Mouse (Mus musculus) forebrain, embryonic 12.5 days (tissue): Measurements from ENCODE around the gene Ppp1r36. TPM values are rescaled to one million over a fixed set of nuclear protein-coding genes. Genes with fewer than 3 reads are reported as not detected.
"Not testable (repeated sequence)": the region's sequence is repeated elsewhere in the genome, so short reads cannot be mapped to it uniquely, and the experiment has no call there.

Experiments used
- ATAC-seq: fragments of 200-750 bp; cut with Nextera tagmentation; 2 replicates; pipeline ENCODE4 v1.8.0; 2017; ENCODE audit warnings: moderate TSS enrichment; ENCODE audit not compliant: low FRiP score
- H3K27ac ChIP-seq: fragments of 300-500 bp; sonication (generic); 2 replicates; pipeline ENCODE4 v1.5.1; 2016; ENCODE audit warnings: mild to moderate bottlenecking
- H3K27me3 ChIP-seq: fragments of 300-500 bp; sonication (generic); 2 replicates; pipeline ENCODE4 v1.6.1; 2016; ENCODE audit warnings: mild to moderate bottlenecking
- H3K36me3 ChIP-seq: fragments of 300-500 bp; sonication (generic); replicated peaks from 2 replicates; pipeline ENCODE4 v1.6.1; 2016; ENCODE audit warnings: mild to moderate bottlenecking
- H3K4me1 ChIP-seq: fragments of 300-500 bp; sonication (generic); 2 replicates; pipeline ENCODE4 v1.6.1; 2016
- H3K4me2 ChIP-seq: fragments of 300-500 bp; sonication (generic); 2 replicates; pipeline ENCODE4 v1.6.1; 2016; ENCODE audit warnings: mild to moderate bottlenecking, moderate library complexity
- H3K4me3 ChIP-seq: fragments of 300-500 bp; sonication (generic); replicated peaks from 2 replicates; pipeline ENCODE4 v1.5.1; 2016; ENCODE audit warnings: mild to moderate bottlenecking
- H3K9ac ChIP-seq: fragments of 300-500 bp; sonication (generic); 2 replicates; pipeline ENCODE4 v1.6.1; 2016; ENCODE audit warnings: mild to moderate bottlenecking
- H3K9me3 ChIP-seq: fragments of 300-500 bp; sonication (generic); 2 replicates; pipeline ENCODE4 v1.6.1; 2016
- WGBS: fragments of 180-500 bp; shearing (Covaris S2); methylation state at CpG from one replicate; pipeline ENCODE4 v1.1.7; 2016; 5-methylcytosine and 5-hydroxymethylcytosine counted together
- polyA plus RNA-seq: library from polyadenylated mRNA; unstranded; fragments of >200 nt; fragmentation: Nextera tagmentation; extraction: Ambion mirVana; gene quantifications from 2 replicates; pipeline ENCODE4 v1.2.1, GENCODE M21; 2016

The Ppp1r36 gene
- polyA plus RNA-seq, 1 experiment from 2014 or later = 0.93 TPM

DNA sequence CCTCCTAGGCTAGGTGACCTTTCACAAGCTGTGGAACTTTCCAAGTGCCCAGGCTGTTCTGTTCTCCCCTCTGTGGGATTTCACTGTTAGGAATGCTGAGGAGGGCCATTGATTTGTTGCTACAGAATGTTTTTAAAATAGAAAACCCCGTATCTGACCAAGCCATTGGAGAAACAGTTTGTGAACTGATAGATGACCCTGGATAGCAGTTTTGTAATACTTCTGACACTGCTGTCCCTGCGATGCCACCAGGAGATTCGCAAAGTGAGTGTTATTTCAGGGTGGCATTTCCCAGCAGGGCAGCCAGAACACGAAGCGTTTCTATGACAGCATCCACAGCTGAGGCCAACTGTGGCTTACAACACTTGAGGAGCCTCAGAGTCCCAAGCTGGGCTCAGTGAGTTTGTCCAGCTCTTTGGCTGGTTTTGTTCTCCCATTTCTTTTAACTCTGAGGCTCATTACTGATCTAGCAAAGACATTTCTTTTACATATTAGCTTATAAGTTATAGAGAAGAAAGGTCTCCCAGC lies 13.6 kb downstream of the Ppp1r36 start:
- ATAC-seq = no peak
- Histone ChIP-seq H3K36me3 (no peaks in the 10 kb centered on the region), H3K4me1 (peaks cover 5% of the 10 kb centered on the region; the same call in 1 of the 2 replicates), H3K27ac (no peak overlapping the region), H3K9me3 (no peaks in the 10 kb centered on the region), H3K4me3 (no peak overlapping the region), H3K27me3 (peaks cover 22% of the 10 kb centered on the region), H3K4me2 (no peak overlapping the region), H3K9ac (no peak overlapping the region)
- WGBS = 69% methylated on average over 5 of the region's 5 CpGs

DNA sequence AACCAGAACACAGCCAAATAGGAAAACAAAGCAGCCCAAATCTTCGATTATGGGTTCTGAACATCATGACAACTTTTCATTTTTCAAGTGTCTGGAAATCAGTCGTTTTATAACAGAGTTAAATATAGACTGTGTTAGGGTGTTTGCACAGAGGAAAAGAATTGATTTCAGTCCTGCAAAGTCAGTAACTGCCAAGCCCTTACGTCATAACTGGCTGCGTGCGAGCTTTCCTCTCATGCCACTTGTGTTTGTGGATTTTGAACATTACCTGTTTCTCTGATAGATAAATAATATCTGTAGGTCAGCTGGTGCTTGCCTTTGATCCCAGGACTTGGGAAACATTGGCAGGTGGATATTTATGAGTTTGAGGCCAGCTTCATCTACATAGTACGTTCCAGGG lies 14.1 kb downstream of the Ppp1r36 start:
- WGBS = 91% methylated on average over 6 of the region's 6 CpGs

DNA sequence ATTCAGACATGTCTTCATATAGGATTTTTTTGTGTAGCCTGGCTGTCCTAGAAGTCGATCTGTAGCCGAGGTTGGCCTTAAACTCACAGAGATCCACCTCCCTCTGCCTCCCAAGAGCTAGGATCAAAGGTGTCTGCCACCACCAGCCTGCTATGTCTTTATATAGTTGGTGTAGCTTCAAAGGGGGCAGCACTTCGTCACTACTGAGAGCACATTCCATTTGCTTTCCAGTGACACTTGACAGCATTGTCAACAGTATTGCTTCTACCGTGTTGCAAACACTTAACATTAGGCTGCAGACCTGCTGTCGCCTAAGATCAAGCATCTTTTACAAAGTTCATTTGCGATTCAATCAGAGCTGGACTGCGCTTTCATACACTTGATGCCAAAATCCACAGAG lies 16.8 kb downstream of the Ppp1r36 start:
- ATAC-seq = no peak
- no peak overlapping the region for H3K27ac ChIP-seq
- H3K4me2 ChIP-seq = no peak overlapping the region
- H3K9me3 ChIP-seq = no peaks in the 10 kb centered on the region
- no peak overlapping the region for H3K9ac ChIP-seq
- no peaks in the 10 kb centered on the region for H3K36me3 ChIP-seq
- H3K4me1 ChIP-seq = peaks cover 5% of the 10 kb centered on the region; the same call in 1 of the 2 replicates
- 47% methylated on average over 7 of the region's 7 CpGs for WGBS
- H3K27me3 ChIP-seq = peaks cover 27% of the 10 kb centered on the region
- no peak overlapping the region for H3K4me3 ChIP-seq

More for the DNA sequence above, 14.1 kb downstream of the Ppp1r36 start:
- ATAC-seq = no peak
- Histone ChIP-seq H3K27me3 (peaks cover 27% of the 10 kb centered on the region), H3K4me2 (no peak overlapping the region), H3K9ac (no peak overlapping the region), H3K27ac (no peak overlapping the region), H3K36me3 (no peaks in the 10 kb centered on the region), H3K4me1 (peaks cover 5% of the 10 kb centered on the region; the same call in 1 of the 2 replicates), H3K4me3 (no peak overlapping the region), H3K9me3 (no peaks in the 10 kb centered on the region)

DNA sequence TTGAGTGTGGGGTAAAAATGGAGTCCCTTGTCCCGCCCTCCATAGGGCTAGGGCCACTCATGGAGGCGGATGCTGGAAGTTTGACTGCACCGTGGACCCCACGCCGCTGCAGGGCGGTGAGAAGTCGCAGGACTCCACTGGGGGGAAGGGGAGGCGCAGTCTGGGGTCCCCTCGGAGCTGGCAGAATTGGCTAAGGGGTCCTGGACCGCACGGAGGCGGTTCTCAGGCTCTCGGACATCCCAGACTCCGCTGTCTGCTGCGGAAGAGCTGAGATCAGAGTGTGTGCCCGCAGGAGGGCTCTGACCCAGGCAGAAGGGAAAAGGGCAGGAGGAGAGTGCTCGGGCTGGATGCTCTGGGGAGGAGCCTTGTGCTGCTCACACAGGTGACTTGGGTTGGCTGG lies 17.7 kb downstream of the Ppp1r36 start:
- peak overlapping the region; percentile 53 for H3K4me2 ChIP-seq
- peaks cover 5% of the 10 kb centered on the region; the same call in 1 of the 2 replicates for H3K4me1 ChIP-seq
- H3K27ac ChIP-seq = no peak overlapping the region
- 0 out of 2 replicates have a peak overlapping the region, but pooled peaks have one; percentile 21 for H3K9ac ChIP-seq
- 3% methylated on average over 16 of the region's 17 CpGs for WGBS
- ATAC-seq = no peak
- peaks cover 27% of the 10 kb centered on the region for H3K27me3 ChIP-seq
- peak overlapping the region; percentile 28 for H3K4me3 ChIP-seq
- no peaks in the 10 kb centered on the region for H3K9me3 ChIP-seq
- no peaks in the 10 kb centered on the region for H3K36me3 ChIP-seq

DNA sequence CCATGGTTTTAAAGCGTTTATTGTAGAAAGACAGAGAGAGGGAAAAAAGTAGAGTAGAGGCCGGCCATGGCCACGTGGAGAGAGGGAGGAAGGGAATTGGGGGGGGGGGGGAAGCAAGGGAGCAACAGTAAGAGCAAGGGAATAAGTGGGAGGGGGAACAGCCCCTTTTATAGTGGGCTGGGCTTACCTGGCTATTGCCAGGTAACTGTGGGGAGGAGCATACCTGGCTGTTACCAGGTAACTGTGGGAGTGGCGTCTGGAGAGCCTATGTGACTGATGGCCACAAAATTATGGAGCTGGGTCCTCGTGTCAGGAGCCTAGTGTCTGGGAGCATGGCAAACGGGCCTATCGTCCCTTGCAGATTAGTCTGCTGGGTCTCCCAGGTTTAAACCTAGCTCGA lies 18.2 kb downstream of the Ppp1r36 start:
- 36% methylated on average over 8 of the region's 8 CpGs for WGBS
- Histone ChIP-seq H3K4me2 (peak overlapping the region; percentile 53), H3K9ac (0 out of 2 replicates have a peak overlapping the region, but pooled peaks have one; percentile 21), H3K36me3 (no peaks in the 10 kb centered on the region), H3K9me3 (no peaks in the 10 kb centered on the region), H3K4me3 (peak overlapping the region; percentile 28; the same call in 1 of the 2 replicates), H3K4me1 (peaks cover 5% of the 10 kb centered on the region; the same call in 1 of the 2 replicates), H3K27ac (no peak overlapping the region), H3K27me3 (peaks cover 27% of the 10 kb centered on the region)
- no peak for ATAC-seq

DNA sequence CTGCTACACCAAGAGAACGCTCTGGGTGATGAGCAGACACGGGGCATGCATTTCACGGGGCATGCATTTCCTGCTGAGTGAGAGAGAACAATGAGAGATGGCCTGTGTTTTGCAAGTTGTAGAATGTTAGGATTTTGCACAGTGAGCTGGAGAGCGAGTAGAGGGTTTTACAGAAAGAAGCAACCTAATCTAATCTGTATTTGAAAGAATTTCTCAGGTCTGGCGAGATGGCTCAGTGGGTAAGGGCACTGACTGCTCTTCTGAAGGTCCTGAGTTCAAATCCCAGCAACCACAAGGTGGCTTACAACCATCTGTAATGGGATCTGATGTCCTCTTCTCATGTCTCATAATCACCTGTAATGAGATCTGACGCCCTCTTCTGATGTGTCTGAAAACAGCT lies 26.1 kb downstream of the Ppp1r36 start:
- H3K4me1 ChIP-seq, H3K4me2 ChIP-seq, H3K4me3 ChIP-seq, H3K27me3 ChIP-seq, H3K9ac ChIP-seq, ATAC-seq, H3K36me3 ChIP-seq, H3K9me3 ChIP-seq, H3K27ac ChIP-seq: not testable (repeated sequence)
- 81% methylated on average over 6 of the region's 6 CpGs for WGBS

DNA sequence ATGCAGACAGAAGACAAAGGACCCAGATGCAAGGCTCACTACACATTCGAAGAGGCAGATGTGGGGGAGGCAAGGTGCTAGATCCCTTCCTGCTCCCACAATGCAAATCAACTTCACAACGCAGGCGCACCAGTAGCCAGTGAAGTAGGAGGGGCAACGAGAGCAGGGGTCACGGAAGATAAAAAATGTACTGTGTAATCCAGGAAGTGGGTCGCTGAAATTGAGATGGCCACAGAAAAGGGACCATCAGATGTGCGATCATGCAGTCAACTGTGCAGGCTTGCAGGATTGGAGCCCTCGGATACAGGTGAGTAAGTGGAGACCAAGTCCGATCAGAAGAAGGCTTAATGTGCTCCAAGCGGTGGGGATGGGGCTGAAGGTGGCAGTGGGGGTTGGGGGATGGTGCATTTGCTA lies 27.0 kb downstream of the Ppp1r36 start:
- Histone ChIP-seq H3K9ac (no peak overlapping the region), H3K36me3 (no peaks in the 10 kb centered on the region), H3K4me1 (no peaks in the 10 kb centered on the region), H3K4me3 (no peak overlapping the region), H3K27ac (no peak overlapping the region), H3K4me2 (no peak overlapping the region), H3K27me3 (no peaks in the 10 kb centered on the region), H3K9me3 (no peaks in the 10 kb centered on the region)
- WGBS = 70% methylated on average over 10 of the region's 10 CpGs
- no peak for ATAC-seq

DNA sequence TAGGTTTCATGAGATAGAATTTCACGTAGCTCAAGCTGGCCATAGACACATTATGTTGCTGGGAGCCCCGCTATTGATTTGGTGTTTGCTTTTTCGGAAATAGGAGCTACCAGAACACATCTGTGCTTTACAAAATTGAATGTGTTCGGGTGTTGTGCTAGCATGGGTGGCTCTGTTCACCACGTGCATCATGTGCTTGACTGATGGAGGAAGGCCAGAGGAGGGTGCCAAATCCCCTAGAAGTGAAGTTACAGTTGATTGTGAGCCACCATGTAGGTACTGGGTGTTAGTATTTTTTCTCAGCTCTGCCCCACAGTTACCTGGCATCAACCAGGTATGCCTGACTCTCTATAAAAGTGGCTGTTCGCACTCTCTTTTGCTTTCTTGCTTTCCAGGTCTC lies 27.5 kb downstream of the Ppp1r36 start:
- no peaks in the 10 kb centered on the region for H3K9me3 ChIP-seq
- no peak overlapping the region for H3K9ac ChIP-seq
- H3K27ac ChIP-seq = no peak overlapping the region
- WGBS = 79% methylated on average over 6 of the region's 6 CpGs
- no peak overlapping the region for H3K4me2 ChIP-seq
- H3K36me3 ChIP-seq = no peaks in the 10 kb centered on the region
- no peak overlapping the region for H3K4me3 ChIP-seq
- no peaks in the 10 kb centered on the region for H3K27me3 ChIP-seq
- ATAC-seq = no peak
- no peaks in the 10 kb centered on the region for H3K4me1 ChIP-seq

DNA sequence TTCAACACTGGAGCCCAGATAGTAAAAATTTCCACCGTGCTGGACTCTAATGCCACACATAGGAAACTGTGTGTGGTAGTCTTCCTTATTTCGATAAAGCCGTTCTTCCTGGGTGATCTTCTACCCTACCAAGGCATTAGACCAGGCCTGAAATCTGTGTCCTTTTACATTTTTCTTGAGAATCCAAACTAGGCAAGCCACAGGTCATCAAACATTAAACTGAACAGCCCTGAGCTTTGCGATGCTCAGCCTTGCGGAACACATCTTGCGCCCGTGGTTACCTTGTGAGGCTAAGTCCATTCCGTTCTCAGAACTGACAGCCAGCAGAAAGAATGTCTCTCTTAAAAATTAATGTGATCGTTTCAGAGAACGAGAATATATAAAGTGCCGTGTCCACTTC lies 28.9 kb downstream of the Ppp1r36 start:
- H3K27me3 ChIP-seq = no peaks in the 10 kb centered on the region
- H3K9ac ChIP-seq = no peak overlapping the region
- no peak for ATAC-seq
- WGBS = 91% methylated on average over 11 of the region's 11 CpGs
- H3K9me3 ChIP-seq = no peaks in the 10 kb centered on the region
- no peaks in the 10 kb centered on the region for H3K36me3 ChIP-seq
- H3K4me1 ChIP-seq = no peaks in the 10 kb centered on the region
- H3K4me3 ChIP-seq = no peak overlapping the region
- H3K4me2 ChIP-seq = no peak overlapping the region
- H3K27ac ChIP-seq = no peak overlapping the region

DNA sequence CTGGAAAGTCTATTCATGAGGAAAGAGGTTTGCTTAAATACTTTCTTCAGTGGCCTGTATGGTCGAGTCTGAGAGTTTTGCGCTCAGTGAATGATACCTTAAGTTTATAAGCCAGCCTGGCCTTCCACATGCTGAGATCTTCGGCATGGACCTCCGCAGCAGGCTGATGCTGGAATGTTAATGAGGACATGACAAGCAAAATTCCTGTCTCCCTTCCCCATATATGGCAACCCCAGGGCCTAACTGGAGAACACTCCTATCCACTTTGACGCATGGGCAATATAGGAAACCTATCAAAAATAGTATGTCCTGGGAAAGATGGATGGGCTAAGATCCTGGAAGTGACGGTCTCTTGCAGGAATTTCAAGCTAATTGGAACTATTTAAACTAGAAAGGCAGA lies 30.8 kb downstream of the Ppp1r36 start:
- H3K4me3 ChIP-seq = no peak overlapping the region
- H3K9me3 ChIP-seq = no peaks in the 10 kb centered on the region
- no peak overlapping the region for H3K27ac ChIP-seq
- 85% methylated on average over 6 of the region's 6 CpGs for WGBS
- H3K9ac ChIP-seq = no peak overlapping the region
- no peak overlapping the region for H3K4me2 ChIP-seq
- H3K36me3 ChIP-seq = no peaks in the 10 kb centered on the region
- ATAC-seq = no peak
- no peaks in the 10 kb centered on the region for H3K4me1 ChIP-seq
- no peaks in the 10 kb centered on the region for H3K27me3 ChIP-seq

DNA sequence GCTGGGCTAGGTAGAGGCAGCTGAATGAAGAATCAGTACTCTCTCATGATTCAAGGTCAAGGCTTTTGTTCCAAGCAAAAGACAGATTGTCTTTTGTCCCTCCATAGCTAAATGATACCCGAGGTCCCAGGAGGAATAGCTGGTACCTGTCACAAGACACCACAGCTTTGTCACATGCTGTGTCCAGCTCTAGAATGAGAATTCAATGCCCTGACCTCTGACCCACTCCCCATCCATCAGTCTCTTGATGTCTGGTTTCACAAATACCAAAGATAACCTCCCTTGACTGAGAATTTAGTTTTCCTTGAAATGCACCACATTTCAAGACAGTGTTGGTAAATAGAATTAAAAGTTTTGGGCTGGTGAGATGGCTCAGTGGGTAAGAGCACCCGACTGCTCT lies 34.9 kb downstream of the Ppp1r36 start:
- 68% methylated on average over 2 of the region's 2 CpGs for WGBS
- H3K36me3 ChIP-seq = no peaks in the 10 kb centered on the region
- no peaks in the 10 kb centered on the region for H3K4me1 ChIP-seq
- no peak overlapping the region for H3K9ac ChIP-seq
- no peak overlapping the region for H3K4me2 ChIP-seq
- no peak overlapping the region for H3K27ac ChIP-seq
- no peak overlapping the region for H3K4me3 ChIP-seq
- H3K9me3 ChIP-seq = no peaks in the 10 kb centered on the region
- ATAC-seq = no peak
- H3K27me3 ChIP-seq = no peaks in the 10 kb centered on the region

DNA sequence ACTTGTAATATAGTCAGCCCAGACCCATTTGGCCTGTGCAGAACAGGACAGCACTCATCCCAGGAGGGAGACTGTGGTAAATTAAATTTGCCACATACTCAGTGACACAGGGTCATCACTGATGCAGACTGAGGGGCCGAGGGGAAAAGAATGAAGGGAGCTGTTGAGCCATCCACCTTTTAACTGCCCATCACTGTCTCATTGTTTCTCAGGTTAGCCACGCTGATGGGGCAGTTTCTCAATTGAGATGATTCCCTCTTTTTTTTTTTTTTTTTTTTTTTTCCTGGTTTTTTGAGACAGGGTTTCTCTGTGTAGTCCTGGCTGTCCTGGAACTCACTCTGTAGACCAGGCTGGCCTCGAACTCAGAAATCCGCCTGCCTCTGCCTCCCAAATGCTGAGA lies 41.1 kb downstream of the Ppp1r36 start:
- H3K36me3 ChIP-seq, H3K4me2 ChIP-seq, H3K27ac ChIP-seq, ATAC-seq, H3K4me3 ChIP-seq, H3K9ac ChIP-seq, H3K4me1 ChIP-seq, H3K27me3 ChIP-seq, H3K9me3 ChIP-seq: not testable (repeated sequence)
- WGBS = 75% methylated on average over 4 of the region's 4 CpGs

DNA sequence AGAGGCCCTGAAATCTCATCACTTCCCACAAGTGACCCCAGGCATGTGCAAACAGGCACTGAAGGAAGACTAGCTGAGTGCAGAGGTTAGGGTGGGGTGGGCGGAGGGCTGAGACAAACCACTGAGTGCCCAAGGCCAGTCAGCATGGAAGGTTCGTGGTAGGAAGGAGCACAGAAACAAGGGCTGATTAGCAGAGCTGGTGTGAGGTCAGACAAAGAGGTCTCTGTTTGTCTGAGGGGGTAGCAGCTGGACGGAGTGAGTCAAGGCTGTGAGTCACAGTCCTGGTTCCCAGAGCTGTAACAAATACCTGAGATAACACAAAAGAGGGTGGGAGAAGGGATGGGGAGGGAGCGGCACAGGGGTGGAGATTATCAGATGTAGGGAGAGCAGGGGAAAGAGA lies 41.7 kb downstream of the Ppp1r36 start:
- no peak overlapping the region for H3K27ac ChIP-seq
- no peak overlapping the region for H3K4me2 ChIP-seq
- WGBS = 47% methylated on average over 4 of the region's 4 CpGs
- H3K9ac ChIP-seq = no peak overlapping the region
- no peak overlapping the region for H3K4me3 ChIP-seq
- no peak for ATAC-seq
- no peaks in the 10 kb centered on the region for H3K27me3 ChIP-seq
- no peaks in the 10 kb centered on the region for H3K9me3 ChIP-seq
- no peaks in the 10 kb centered on the region for H3K36me3 ChIP-seq
- H3K4me1 ChIP-seq = no peaks in the 10 kb centered on the region
